Mouse (Mus musculus): ENCODE measurements around the gene Nuak2.
A peak's percentile ranks its signal among the peaks of the same experiment; 100 is the strongest.

Nuak2 gene

DNA sequence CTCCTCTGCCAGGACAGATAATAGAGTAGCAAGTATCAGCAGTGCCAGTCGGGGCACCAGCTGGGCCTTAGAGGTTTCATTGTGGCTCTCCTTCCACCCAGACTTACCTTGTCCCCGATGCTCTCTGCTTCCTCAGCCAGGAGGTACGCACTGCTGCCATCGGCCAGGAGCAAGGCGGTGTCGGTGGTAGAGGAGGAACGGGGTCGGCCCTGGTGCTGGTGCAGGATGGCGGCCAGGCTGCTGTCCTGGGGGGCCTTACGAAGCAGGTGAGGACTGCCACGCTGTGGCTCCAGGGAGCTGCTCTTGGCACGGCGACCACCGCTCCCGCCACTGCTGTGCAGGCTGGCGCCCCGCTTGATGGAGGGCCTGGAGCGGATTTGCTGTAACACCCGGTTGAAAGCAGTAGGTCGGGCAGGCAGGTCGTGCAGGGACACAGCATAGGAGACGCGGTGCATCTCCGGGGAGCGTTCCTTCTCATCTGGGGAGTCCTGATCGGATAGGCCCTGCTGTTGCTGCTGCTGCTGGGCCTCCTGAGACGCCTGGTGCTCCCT is 64.7 kb downstream of the Nuak2 start:
- DNase-seq (ENCODE audit: low spot score): no peak

GRCm38 (mm10) chr1:132381929-132382328 is 66.0 kb downstream of the Nuak2 start:
- DNase-seq (ENCODE audit: low spot score): peak; percentile 15

All from layer of hippocampus, adult 11-12 months (tissue).